Mouse (Mus musculus) kidney, embryonic 15.5 days (tissue): Measurements from ENCODE around the gene Rbfox2. TPM values are rescaled to one million over a fixed set of nuclear protein-coding genes. Genes with fewer than 3 reads are reported as not detected.
A peak's percentile ranks its signal among the peaks of the same experiment; 100 is the strongest.

Experiments
- ATAC-seq: fragments of 200-750 bp; cut with Nextera tagmentation; replicated peaks from 2 replicates; pipeline ENCODE4 v1.8.0; 2017; ENCODE audit warnings: moderate TSS enrichment; ENCODE audit not compliant: low FRiP score
- H3K27ac ChIP-seq: fragments of 300-500 bp; sonication (generic); 2 replicates; pipeline ENCODE4 v1.5.1; 2015; ENCODE audit warnings: mild to moderate bottlenecking, inconsistent platforms
- H3K27me3 ChIP-seq: fragments of 300-500 bp; sonication (generic); 2 replicates; pipeline ENCODE4 v1.6.1; 2015; ENCODE audit warnings: inconsistent platforms
- H3K36me3 ChIP-seq: fragments of 300-500 bp; sonication (generic); 2 replicates; pipeline ENCODE4 v1.6.1; 2015; ENCODE audit warnings: inconsistent platforms
- H3K4me1 ChIP-seq: fragments of 300-500 bp; sonication (generic); 2 replicates; pipeline ENCODE4 v1.6.1; 2015; ENCODE audit warnings: inconsistent platforms
- H3K4me2 ChIP-seq: fragments of 300-500 bp; sonication (generic); 2 replicates; pipeline ENCODE4 v1.6.1; 2015; ENCODE audit warnings: moderate library complexity, mild to moderate bottlenecking, inconsistent platforms
- H3K4me3 ChIP-seq: fragments of 300-500 bp; sonication (generic); replicated peaks from 2 replicates; pipeline ENCODE4 v1.5.1; 2015; ENCODE audit warnings: mild to moderate bottlenecking, inconsistent platforms
- H3K9ac ChIP-seq: fragments of 300-500 bp; sonication (generic); 2 replicates; pipeline ENCODE4 v1.6.1; 2015; ENCODE audit warnings: mild to moderate bottlenecking, inconsistent platforms
- H3K9me3 ChIP-seq: fragments of 300-500 bp; sonication (generic); replicated peaks from 2 replicates; pipeline ENCODE4 v1.6.1; 2016; ENCODE audit warnings: inconsistent platforms
- whole genome bisulfite sequencing: fragments of 180-500 bp; shearing (Covaris S2); methylation state at CpG from one replicate; pipeline ENCODE4 v1.1.7; 2015; ENCODE audit warnings: mixed read lengths; 5-methylcytosine and 5-hydroxymethylcytosine counted together
- polyA plus RNA-seq: library from polyadenylated mRNA; unstranded; fragments of >200 nt; fragmentation: Nextera tagmentation; extraction: Ambion mirVana; gene quantifications from 2 replicates; pipeline ENCODE4 v1.2.1, GENCODE M21; 2015

Rbfox2 gene
- polyA plus RNA-seq, 1 experiment from 2014 or later: 47.7 TPM

- no peak overlapping the region for H3K9ac ChIP-seq
- H3K4me1 ChIP-seq: no peaks in the 10 kb centered on the region
- H3K4me3 ChIP-seq: no peak overlapping the region
- H3K36me3 ChIP-seq: peaks cover 84% of the 10 kb centered on the region
- ATAC-seq: no peak
- H3K27ac ChIP-seq: peak overlapping the region; percentile 66; the same call in 1 of the 2 replicates
- WGBS: 77% methylated on average over 5 of the region's 5 CpGs
- no peaks in the 10 kb centered on the region for H3K9me3 ChIP-seq
- H3K4me2 ChIP-seq: no peak overlapping the region
- no peaks in the 10 kb centered on the region for H3K27me3 ChIP-seq
Observed at GRCm38 (mm10) chr15:77081454-77081853, 225.3 kb downstream of the Rbfox2 start.

GRCm38 (mm10) chr15:77080684-77081254, 226.0 kb downstream of the Rbfox2 start:
- WGBS: 73% methylated on average over 14 of the region's 14 CpGs
- H3K27ac ChIP-seq: peak overlapping the region; percentile 66; the same call in 1 of the 2 replicates
- no peak overlapping the region for H3K4me2 ChIP-seq
- H3K36me3 ChIP-seq: peaks cover 86% of the 10 kb centered on the region
- no peak for ATAC-seq
- no peaks in the 10 kb centered on the region for H3K27me3 ChIP-seq
- H3K4me1 ChIP-seq: no peaks in the 10 kb centered on the region
- H3K9ac ChIP-seq: no peak overlapping the region
- H3K9me3 ChIP-seq: no peaks in the 10 kb centered on the region
- H3K4me3 ChIP-seq: no peak overlapping the region

GRCm38 (mm10) chr15:77079890-77080361, 226.9 kb downstream of the Rbfox2 start:
- Histone ChIP-seq H3K4me2 (no peak overlapping the region), H3K9me3 (no peaks in the 10 kb centered on the region), H3K4me3 (no peak overlapping the region), H3K9ac (no peak overlapping the region), H3K27me3 (no peaks in the 10 kb centered on the region), H3K27ac (no peak overlapping the region), H3K36me3 (peaks cover 81% of the 10 kb centered on the region), H3K4me1 (no peaks in the 10 kb centered on the region)
- WGBS: 85% methylated on average over 11 of the region's 11 CpGs
- no peak for ATAC-seq

GRCm38 (mm10) chr15:77079256-77079822, 227.5 kb downstream of the Rbfox2 start:
- Histone ChIP-seq H3K9ac (no peak overlapping the region), H3K9me3 (no peaks in the 10 kb centered on the region), H3K4me2 (no peak overlapping the region), H3K36me3 (peaks cover 75% of the 10 kb centered on the region), H3K27me3 (no peaks in the 10 kb centered on the region), H3K27ac (no peak overlapping the region), H3K4me3 (no peak overlapping the region), H3K4me1 (no peaks in the 10 kb centered on the region)
- no peak for ATAC-seq
- WGBS: 82% methylated on average over 14 of the region's 14 CpGs

GRCm38 (mm10) chr15:77078786-77079185, 228.0 kb downstream of the Rbfox2 start:
- Histone ChIP-seq H3K4me3 (no peak overlapping the region), H3K9me3 (no peaks in the 10 kb centered on the region), H3K27me3 (no peaks in the 10 kb centered on the region), H3K36me3 (peaks cover 70% of the 10 kb centered on the region), H3K9ac (no peak overlapping the region), H3K4me1 (no peaks in the 10 kb centered on the region), H3K4me2 (no peak overlapping the region), H3K27ac (no peak overlapping the region)
- ATAC-seq: no peak
- WGBS: 70% methylated on average over 3 of the region's 3 CpGs

GRCm38 (mm10) chr15:77077906-77078305, 228.9 kb downstream of the Rbfox2 start:
- Histone ChIP-seq H3K4me3 (no peak overlapping the region), H3K27ac (no peak overlapping the region)
- WGBS: 84% methylated on average over 9 of the region's 9 CpGs

GRCm38 (mm10) chr15:77076523-77076922, 230.3 kb downstream of the Rbfox2 start:
- Histone ChIP-seq H3K9ac (no peak overlapping the region), H3K4me3 (no peak overlapping the region), H3K4me2 (no peak overlapping the region), H3K27ac (no peak overlapping the region), H3K9me3 (no peaks in the 10 kb centered on the region), H3K27me3 (no peaks in the 10 kb centered on the region), H3K36me3 (peaks cover 50% of the 10 kb centered on the region), H3K4me1 (peaks cover 6% of the 10 kb centered on the region)
- ATAC-seq: no peak
- WGBS: 82% methylated on average over 3 of the region's 3 CpGs

More at GRCm38 (mm10) chr15:77077906-77078305, 228.9 kb downstream of the Rbfox2 start:
- Histone ChIP-seq H3K9ac (no peak overlapping the region), H3K9me3 (no peaks in the 10 kb centered on the region), H3K36me3 (peaks cover 63% of the 10 kb centered on the region), H3K27me3 (no peaks in the 10 kb centered on the region), H3K4me1 (no peaks in the 10 kb centered on the region), H3K4me2 (no peak overlapping the region)
- no peak for ATAC-seq

- Histone ChIP-seq H3K4me3 (no peak overlapping the region), H3K9ac (no peak overlapping the region), H3K9me3 (no peaks in the 10 kb centered on the region), H3K4me2 (no peak overlapping the region), H3K27ac (no peak overlapping the region), H3K27me3 (no peaks in the 10 kb centered on the region), H3K4me1 (peaks cover 9% of the 10 kb centered on the region), H3K36me3 (peaks cover 22% of the 10 kb centered on the region)
- 77% methylated on average over 4 of the region's 4 CpGs for WGBS
- ATAC-seq: no peak
Observed at GRCm38 (mm10) chr15:77072556-77073163, 234.1 kb downstream of the Rbfox2 start.

- peaks cover 10% of the 10 kb centered on the region for H3K36me3 ChIP-seq
- peak overlapping the region; percentile 35 for H3K4me2 ChIP-seq
- no peaks in the 10 kb centered on the region for H3K27me3 ChIP-seq
- ATAC-seq: 0 out of 2 replicates have a peak, but pooled peaks have one; percentile 43
- peaks cover 11% of the 10 kb centered on the region for H3K4me1 ChIP-seq
- WGBS: 23% methylated on average over 10 of the region's 10 CpGs
- no peaks in the 10 kb centered on the region for H3K9me3 ChIP-seq
- H3K4me3 ChIP-seq: no peak overlapping the region
- no peak overlapping the region for H3K27ac ChIP-seq
- H3K9ac ChIP-seq: 0 out of 2 replicates have a peak overlapping the region, but pooled peaks have one; percentile 17
Observed at GRCm38 (mm10) chr15:77071501-77071900, 235.3 kb downstream of the Rbfox2 start.

GRCm38 (mm10) chr15:77070745-77071268, 236.0 kb downstream of the Rbfox2 start:
- H3K9me3 ChIP-seq: no peaks in the 10 kb centered on the region
- no peak overlapping the region for H3K27ac ChIP-seq
- H3K4me2 ChIP-seq: no peak overlapping the region
- peaks cover 11% of the 10 kb centered on the region for H3K4me1 ChIP-seq
- no peak for ATAC-seq
- WGBS: 80% methylated on average over 11 of the region's 11 CpGs
- no peaks in the 10 kb centered on the region for H3K27me3 ChIP-seq
- H3K36me3 ChIP-seq: peaks cover 3% of the 10 kb centered on the region; the same call in 1 of the 2 replicates
- no peak overlapping the region for H3K9ac ChIP-seq
- no peak overlapping the region for H3K4me3 ChIP-seq

- WGBS: 76% methylated on average over 3 of the region's 3 CpGs
- Histone ChIP-seq H3K36me3 (no peaks in the 10 kb centered on the region), H3K4me3 (no peak overlapping the region), H3K9ac (no peak overlapping the region), H3K27me3 (no peaks in the 10 kb centered on the region), H3K4me1 (peaks cover 11% of the 10 kb centered on the region), H3K27ac (no peak overlapping the region), H3K9me3 (no peaks in the 10 kb centered on the region), H3K4me2 (no peak overlapping the region)
- ATAC-seq: no peak
Observed at GRCm38 (mm10) chr15:77069019-77069418, 237.8 kb downstream of the Rbfox2 start.

- Histone ChIP-seq H3K9ac (no peak overlapping the region), H3K27me3 (no peaks in the 10 kb centered on the region), H3K27ac (no peak overlapping the region), H3K4me3 (no peak overlapping the region), H3K36me3 (no peaks in the 10 kb centered on the region), H3K9me3 (no peaks in the 10 kb centered on the region), H3K4me2 (no peak overlapping the region), H3K4me1 (peaks cover 11% of the 10 kb centered on the region)
- ATAC-seq: no peak
- 61% methylated on average over 3 of the region's 3 CpGs for WGBS
Observed at GRCm38 (mm10) chr15:77068439-77068861, 238.4 kb downstream of the Rbfox2 start.
